Comparison of ENCODE assay signal across 8 mouse cellular contexts in the genomic region with DNA sequence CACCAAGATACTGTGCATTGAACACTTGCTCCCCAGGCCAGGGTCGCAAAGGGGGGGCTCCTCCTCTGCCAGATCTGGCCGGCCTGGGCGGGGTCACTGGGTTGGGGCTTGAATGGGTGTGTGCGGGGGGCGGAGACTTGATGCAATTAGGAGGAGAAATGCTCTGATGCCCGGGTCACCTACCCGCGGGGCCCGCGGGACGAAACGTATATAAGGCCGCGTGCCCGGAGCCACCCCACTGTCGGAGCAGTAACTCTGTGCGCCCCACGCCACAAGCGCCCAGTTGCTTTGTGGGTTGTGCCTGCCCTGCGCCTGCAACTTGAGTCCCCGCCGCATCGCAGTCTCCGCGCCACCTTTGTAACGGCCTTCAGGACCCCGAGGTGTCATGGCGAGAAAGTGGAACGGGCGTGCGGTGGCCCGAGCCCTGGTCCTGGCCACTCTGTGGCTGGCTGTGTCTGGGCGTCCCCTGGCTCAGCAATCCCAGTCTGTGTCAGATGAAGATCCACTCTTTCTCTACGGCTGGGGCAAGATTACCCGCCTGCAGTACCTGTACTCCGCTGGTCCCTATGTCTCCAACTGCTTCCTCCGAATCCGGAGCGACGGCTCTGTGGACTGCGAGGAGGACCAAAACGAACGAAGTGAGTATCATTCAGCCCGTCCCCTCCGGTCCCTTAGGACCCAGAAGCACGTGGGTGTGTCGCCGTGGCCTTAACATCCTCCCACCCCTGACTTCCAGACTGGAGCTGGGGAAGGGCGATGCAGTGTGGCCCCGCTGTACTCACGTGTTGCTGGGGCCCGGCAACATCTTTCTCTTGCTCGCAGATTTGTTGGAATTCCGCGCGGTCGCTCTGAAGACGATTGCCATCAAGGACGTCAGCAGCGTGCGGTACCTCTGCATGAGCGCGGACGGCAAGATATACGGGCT. TPM values are rescaled to one million over a fixed set of nuclear protein-coding genes. Genes with fewer than 3 reads are reported as not detected.
A peak's percentile ranks its signal among the peaks of the same experiment; 100 is the strongest.
DNase-seq lines count a peak whose midpoint lies in the region; ATAC-seq and TF ChIP-seq lines count a peak whose summit lies in the region.

A gene (plus strand): TSS at position 238 of the 925 bp plus-strand sequence.

- H3K4me1 ChIP-seq in lung, embryonic 16.5 days (replicated peaks; ENCODE audit: control insufficient read depth, insufficient read depth, low read length): peaks cover 19% of the 10 kb centered on the region
- no peaks in the 10 kb centered on the region; the same call in 1 of the 2 replicates for H3K4me1 ChIP-seq in cortical plate, adult 2 months (ENCODE audit: control insufficient read depth, insufficient read depth, low read length)
- peaks cover 39% of the 10 kb centered on the region for H3K4me1 ChIP-seq in hindbrain, embryonic 13.5 days (replicated peaks)

- H3K27ac ChIP-seq in lung, embryonic 16.5 days (ENCODE audit: low read length): no peak within 1 kb of the TSS
- no peak within 1 kb of the TSS for H3K27ac ChIP-seq in cortical plate, adult 2 months (ENCODE audit: insufficient read depth, low read length)
- H3K27ac ChIP-seq in hindbrain, embryonic 13.5 days: peak within 1 kb of the TSS; percentile 76

- peaks cover 52% of the 10 kb centered on the region for H3K27me3 ChIP-seq in lung, embryonic 16.5 days (ENCODE audit: control insufficient read depth, insufficient read depth, low read depth, low read length)
- peaks cover 68% of the 10 kb centered on the region for H3K27me3 ChIP-seq in hindbrain, embryonic 13.5 days

- H3K9ac ChIP-seq in lung, embryonic 16.5 days (ENCODE audit: low read length): peak within 1 kb of the TSS; percentile 53
- peak within 1 kb of the TSS; percentile 72 for H3K9ac ChIP-seq in hindbrain, embryonic 13.5 days

- 0 out of 2 replicates have a peak, but pooled peaks have one; percentile 18 for ATAC-seq in lung, embryonic 16.5 days (ENCODE audit: low read depth)
- ATAC-seq in hindbrain, embryonic 13.5 days (ENCODE audit: low FRiP score): peak; percentile 25
- ATAC-seq in megakaryocyte, adult 5-6 weeks (ENCODE audit: poor library complexity, severe bottlenecking): 0 out of 2 replicates have a peak, but pooled peaks have one; percentile 15

- no peak for DNase-seq in lung, postnatal 25 days (ENCODE audit: low spot score)
- no peak for DNase-seq in gastrocnemius, adult 8-10 months (ENCODE audit: low spot score in 2 of 2)
- DNase-seq in ovary, adult 18-20 months (ENCODE audit: low spot score): no peak
- no peak for DNase-seq in urinary bladder, postnatal 25 days (ENCODE audit: low spot score)

- TF ChIP-seq CTCF in cortical plate, adult 2 months (IDR thresholded peaks at IDR 0.05; ENCODE audit: extremely low read depth, insufficient read depth, low read length): no peak

- H3K9me3 ChIP-seq in lung, embryonic 16.5 days (ENCODE audit: control insufficient read depth, low read length): no peaks in the 10 kb centered on the region
- H3K9me3 ChIP-seq in hindbrain, embryonic 13.5 days: no peaks in the 10 kb centered on the region

- peak within 1 kb of the TSS; percentile 51 for H3K4me3 ChIP-seq in lung, embryonic 16.5 days (ENCODE audit: low read length)
- H3K4me3 ChIP-seq in cortical plate, adult 2 months (ENCODE audit: insufficient read depth, low read length): peak within 1 kb of the TSS; percentile 16; the same call in 1 of the 2 replicates
- peak within 1 kb of the TSS; percentile 50 for H3K4me3 ChIP-seq in hindbrain, embryonic 13.5 days

- no peak for TF ChIP-seq POLR2A in cortical plate, adult 2 months (IDR thresholded peaks at IDR 0.05; ENCODE audit: extremely low read depth, insufficient read depth, low read length)

- no peaks in the 10 kb centered on the region for H3K36me3 ChIP-seq in lung, embryonic 16.5 days (ENCODE audit: control insufficient read depth, insufficient read depth, low read length)
- no peaks in the 10 kb centered on the region for H3K36me3 ChIP-seq in hindbrain, embryonic 13.5 days

- WGBS in lung, embryonic 16.5 days: under 1% methylated on average over 65 of the region's 65 CpGs
- WGBS in hindbrain, embryonic 13.5 days: under 1% methylated on average over 65 of the region's 65 CpGs

- H3K4me2 ChIP-seq in lung, embryonic 16.5 days (ENCODE audit: low read depth, low read length): peak within 1 kb of the TSS; percentile 86
- peak within 1 kb of the TSS; percentile 81 for H3K4me2 ChIP-seq in hindbrain, embryonic 13.5 days

RNA-seq across cellular contexts. Expression of the gene that starts here (rescaled TPM):
- polyA plus RNA-seq in lung, embryonic 16.5 days (2015; fragmentation: Nextera tagmentation; extraction: Ambion mirVana): not detected in 2 replicates
- not detected in 2 replicates for polyA plus RNA-seq in cortical plate, adult 2 months (2012; rRNA removed)
- 40.1 and 66.5 TPM in 2 replicates for polyA plus RNA-seq in hindbrain, embryonic 13.5 days (2015; fragmentation: Nextera tagmentation; extraction: Ambion mirVana)
- total RNA-seq in megakaryocyte, adult 5-6 weeks (2015): not detected in 2 replicates
- not detected in 2 replicates for total RNA-seq in megakaryocyte, adult 5-6 weeks (2017)
- total RNA-seq in gastrocnemius, adult 8-10 months (2022): not detected

Comparison
In these comparisons a context has a peak if more than half of its experiments do, and no peak if none do; other contexts are left out.
1. RNA of the gene that starts here (polyA plus RNA-seq): 40.1 to 66.5 TPM in hindbrain, embryonic 13.5 days; not detected in lung, embryonic 16.5 days and not detected in cortical plate, adult 2 months; every median in the first group is over 10 times any median in the second.
2. Peak in ATAC-seq, H3K4me3 ChIP-seq, H3K9ac ChIP-seq and H3K4me2 ChIP-seq in lung, embryonic 16.5 days; RNA of the gene not detected or under 1 TPM.
3. Peak in ATAC-seq in megakaryocyte, adult 5-6 weeks; RNA of the gene not detected or under 1 TPM.
4. Peak in every context shown above with its lines, with median percentiles within 50 percentile points of each other: ATAC-seq and H3K4me3 ChIP-seq.